Mouse (Mus musculus) cerebellum, adult 2 months (tissue): Measurements from ENCODE around the gene Cish. TPM values are rescaled to one million over a fixed set of nuclear protein-coding genes. Genes with fewer than 3 reads are reported as not detected.
A peak's percentile ranks its signal among the peaks of the same experiment; 100 is the strongest.

Experiments
- DNase-seq, 2 experiments: peaks; one replicate each; pipeline ENCODE4 v3.0.0; 2021
- H3K27ac ChIP-seq: fragments of 200-500 bp; 2 replicates; pipeline ENCODE4 v1.5.1; 2012; ENCODE audit warnings: low read length, control low read depth, inconsistent platforms; ENCODE audit not compliant: insufficient read depth
- H3K27me3 ChIP-seq: fragments of 200-500 bp; 2 replicates; pipeline ENCODE4 v1.6.1; 2012; ENCODE audit warnings: inconsistent platforms, mild to moderate bottlenecking, low read length, moderate library complexity; ENCODE audit not compliant: control insufficient read depth, insufficient read depth
- H3K4me1 ChIP-seq: fragments of 200-500 bp; 2 replicates; pipeline ENCODE4 v1.6.1; 2011; ENCODE audit warnings: low read length; ENCODE audit not compliant: control insufficient read depth, insufficient read depth
- H3K4me3 ChIP-seq: fragments of 200-500 bp; replicated peaks from 2 replicates; pipeline ENCODE3; 2011; ENCODE audit warnings: mild to moderate bottlenecking, low read depth, low read length, control low read depth; ENCODE audit not compliant: insufficient read depth
- CTCF ChIP-seq: fragments of 200-500 bp; IDR thresholded peaks from 2 replicates; pipeline ENCODE4 v1.5.1; 2011; ENCODE audit warnings: low read depth, mild to moderate bottlenecking, control low read depth, low read length, moderate library complexity, borderline replicate concordance; ENCODE audit not compliant: insufficient read depth
- POLR2A ChIP-seq: fragments of 200-500 bp; IDR thresholded peaks from 2 replicates; pipeline ENCODE4 v1.6.1; 2011; ENCODE audit warnings: low read length, control low read depth, borderline replicate concordance; ENCODE audit not compliant: insufficient read depth
- WGBS: fragments of 180-500 bp; shearing (Covaris S2); methylation state at CpG from one replicate; pipeline ENCODE4 v1.1.7; 2018; 5-methylcytosine and 5-hydroxymethylcytosine counted together
- polyA plus RNA-seq: library from polyadenylated mRNA; depleted of rRNA; stranded (reverse); fragments of >200 nt; gene quantifications from 2 replicates; pipeline ENCODE4 v1.2.3, GENCODE M21; 2012

Gene Cish
- polyA plus RNA-seq, 1 experiment, result 4.3 TPM

DNA sequence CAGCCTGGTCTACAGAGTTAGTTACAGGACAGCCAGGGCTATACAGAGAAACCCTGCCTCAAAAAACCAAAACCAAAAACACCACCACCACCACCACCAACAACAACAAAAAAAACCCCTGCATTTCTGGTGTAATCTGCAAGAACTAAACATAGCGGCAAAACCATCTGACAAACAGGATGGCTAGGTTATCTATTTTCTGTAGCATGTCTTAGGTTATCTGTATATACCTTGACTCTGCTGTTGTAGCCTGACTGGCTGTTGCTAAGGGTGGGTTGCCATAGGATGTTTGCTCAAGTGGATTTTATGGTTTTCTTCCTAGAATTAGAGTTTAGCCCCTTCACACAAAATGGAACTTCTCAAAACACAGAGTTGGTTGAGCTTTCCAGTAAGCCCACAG, 26.1 kb upstream of the Cish start:
- Histone ChIP-seq H3K4me3 (no peak overlapping the region), H3K4me1 (peaks cover 15% of the 10 kb centered on the region), H3K27me3 (no peaks in the 10 kb centered on the region), H3K27ac (no peak overlapping the region)
- TF ChIP-seq POLR2A (no peak), CTCF (no peak)
- DNase-seq, result no peak
- 94% methylated on average over 1 of the region's 1 CpGs for WGBS

DNA sequence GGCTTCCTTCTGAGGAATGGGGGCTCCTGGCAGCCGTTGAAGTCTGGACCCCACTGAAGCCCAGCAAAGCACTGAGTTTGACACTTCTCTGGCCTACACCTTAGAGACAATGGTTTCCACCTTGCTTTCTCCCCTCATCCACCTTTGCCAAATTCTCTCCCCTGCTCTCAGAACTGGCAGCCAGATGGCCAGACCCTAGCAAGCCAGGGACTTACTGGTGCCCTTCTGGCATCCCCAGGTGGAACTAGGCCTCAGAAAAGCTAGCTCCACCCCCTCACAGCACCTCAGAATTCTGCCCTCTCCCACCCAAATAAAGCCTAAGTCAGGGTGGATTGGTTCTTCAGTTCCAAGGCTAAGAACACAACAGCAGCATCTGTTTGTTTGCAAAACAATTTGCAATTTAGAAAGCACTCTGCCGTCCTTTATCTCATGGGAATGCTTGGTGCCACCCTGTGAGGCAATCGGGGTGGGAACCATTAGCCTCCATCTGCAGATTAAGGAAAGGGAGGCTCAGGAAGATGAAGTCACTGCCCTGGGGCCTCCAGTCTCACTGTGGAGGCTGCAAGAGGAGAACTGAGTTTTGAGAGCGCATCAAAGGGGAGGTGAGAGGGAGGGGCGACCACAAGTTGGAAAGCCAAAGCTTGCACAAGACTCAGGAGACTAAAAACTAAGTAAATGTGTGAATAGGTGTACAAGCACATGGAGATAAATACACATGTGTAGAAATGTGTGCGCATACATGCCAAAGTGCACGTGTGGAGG, 24.5 kb upstream of the Cish start:
- WGBS, result 73% methylated on average over 7 of the region's 7 CpGs
- TF ChIP-seq POLR2A (no peak), CTCF (no peak)
- Histone ChIP-seq H3K4me1 (peaks cover 20% of the 10 kb centered on the region), H3K27ac (no peak overlapping the region), H3K4me3 (no peak overlapping the region), H3K27me3 (no peaks in the 10 kb centered on the region)
- DNase-seq, result no peak

DNA sequence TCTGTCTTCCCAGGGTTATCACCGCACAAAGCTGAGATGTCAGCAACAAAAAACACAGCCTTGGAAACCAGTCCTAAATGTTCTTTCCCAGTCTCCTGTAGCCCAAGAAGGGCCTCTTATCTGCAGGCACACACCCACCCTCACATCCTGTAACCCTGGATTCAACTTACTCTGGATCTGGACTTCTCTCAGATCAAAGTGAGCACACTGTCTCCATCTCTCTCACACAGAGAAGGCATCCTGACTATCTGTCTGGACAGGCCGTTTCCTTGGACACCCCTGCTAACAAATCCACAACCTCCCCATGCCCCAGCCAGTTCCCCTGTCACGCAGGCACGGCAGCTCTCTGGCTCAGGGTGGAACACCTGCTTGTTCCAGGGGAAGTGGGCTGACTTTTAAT, 23.5 kb upstream of the Cish start:
- H3K27me3 ChIP-seq, result no peaks in the 10 kb centered on the region
- no peak overlapping the region for H3K4me3 ChIP-seq
- TF ChIP-seq POLR2A, result no peak
- TF ChIP-seq CTCF, result no peak
- no peak for DNase-seq
- peaks cover 20% of the 10 kb centered on the region for H3K4me1 ChIP-seq
- H3K27ac ChIP-seq, result no peak overlapping the region
- WGBS, result 70% methylated on average over 4 of the region's 4 CpGs

DNA sequence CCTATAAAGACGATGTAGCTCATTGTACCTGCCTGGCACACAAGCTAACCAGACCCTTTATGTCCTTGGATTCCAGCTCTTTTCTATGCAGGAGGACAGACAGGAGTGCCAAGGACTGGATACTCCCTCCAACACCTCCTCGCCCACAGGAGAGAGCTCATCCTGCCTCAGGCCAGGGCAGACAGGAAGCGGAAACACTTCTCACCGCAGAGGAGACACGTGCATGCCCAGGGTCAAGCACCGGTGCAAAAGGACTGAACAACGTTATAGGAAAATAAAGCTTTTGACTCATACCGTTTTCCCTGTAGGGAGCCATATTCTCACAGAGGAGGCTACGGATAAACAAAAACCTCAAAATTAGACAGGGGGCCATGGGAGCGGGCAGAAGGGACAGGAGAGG, 22.6 kb upstream of the Cish start:
- peaks cover 28% of the 10 kb centered on the region for H3K4me1 ChIP-seq
- 45% methylated on average over 10 of the region's 10 CpGs for WGBS
- H3K27me3 ChIP-seq, result no peaks in the 10 kb centered on the region
- TF ChIP-seq CTCF (no peak), POLR2A (no peak)
- H3K4me3 ChIP-seq, result no peak overlapping the region
- DNase-seq, result no peak
- H3K27ac ChIP-seq, result no peak overlapping the region

DNA sequence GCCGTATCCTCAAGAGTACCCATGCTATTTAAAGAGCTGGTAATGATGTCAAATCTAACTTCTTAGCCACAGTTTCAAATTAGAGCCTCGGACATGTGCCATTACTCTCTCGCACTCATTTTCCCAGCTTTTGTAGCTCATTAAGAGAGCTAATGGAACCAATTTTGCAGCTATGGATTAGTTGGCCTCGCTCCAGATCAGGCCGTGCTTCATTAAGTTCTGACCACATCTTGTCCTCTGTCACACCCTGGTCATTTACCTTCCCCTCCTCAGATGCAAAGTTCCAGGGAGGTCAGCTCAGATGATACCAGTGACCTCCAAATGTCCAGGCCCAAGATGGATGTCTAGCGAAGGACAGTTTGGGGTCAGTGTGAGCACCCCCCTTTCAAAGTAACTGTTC, 21.1 kb upstream of the Cish start:
- WGBS, result 72% methylated on average over 6 of the region's 6 CpGs
- no peak for DNase-seq
- Histone ChIP-seq H3K4me3 (no peak overlapping the region), H3K4me1 (peaks cover 42% of the 10 kb centered on the region), H3K27me3 (no peaks in the 10 kb centered on the region), H3K27ac (no peak overlapping the region)
- TF ChIP-seq CTCF (no peak), POLR2A (no peak)

DNA sequence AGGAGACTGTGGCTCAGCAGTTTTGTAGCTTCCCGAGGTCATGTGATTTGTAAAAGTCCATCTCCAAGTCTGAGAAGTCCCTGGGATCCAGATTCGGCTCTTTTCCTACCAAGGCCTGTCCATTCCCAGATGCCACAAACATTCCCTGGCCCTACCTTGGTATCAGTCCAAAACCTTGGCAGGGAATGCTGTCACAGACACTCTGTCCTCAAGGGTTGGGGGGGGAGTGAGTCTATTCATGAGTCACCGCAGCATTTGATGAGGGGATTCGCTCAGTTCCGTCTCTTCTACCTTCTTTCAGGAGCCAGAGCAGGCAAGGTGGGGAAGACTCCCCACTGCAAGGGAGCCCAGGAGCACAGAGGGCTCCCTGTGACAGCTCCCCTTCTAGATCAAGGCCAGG, 20.1 kb upstream of the Cish start:
- DNase-seq, result peak; percentile 32 to 55
- peaks cover 42% of the 10 kb centered on the region for H3K4me1 ChIP-seq
- no peaks in the 10 kb centered on the region for H3K27me3 ChIP-seq
- no peak overlapping the region for H3K4me3 ChIP-seq
- no peak for TF ChIP-seq CTCF
- TF ChIP-seq POLR2A, result no peak
- no peak overlapping the region for H3K27ac ChIP-seq
- 45% methylated on average over 5 of the region's 5 CpGs for WGBS

DNA sequence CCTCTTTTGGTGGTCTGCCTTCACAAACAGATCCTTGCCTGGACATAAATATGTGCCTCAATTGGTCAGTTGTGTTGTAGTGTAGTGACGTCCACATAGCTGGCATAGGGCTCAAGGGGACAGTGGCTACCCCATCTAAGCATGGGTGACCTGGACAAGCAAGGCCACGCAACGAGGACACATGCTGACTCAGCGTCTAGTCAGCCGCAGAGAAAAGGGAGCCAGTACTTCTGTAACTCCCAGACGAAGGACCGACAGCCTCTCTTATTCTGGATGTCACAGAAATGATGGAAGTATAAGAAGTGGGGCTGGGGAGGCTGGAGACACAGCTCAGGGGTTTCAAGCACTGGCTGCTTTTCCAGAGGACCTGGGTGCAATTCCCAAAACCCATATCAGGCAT, 18.2 kb upstream of the Cish start:
- TF ChIP-seq CTCF, result no peak
- no peak for TF ChIP-seq POLR2A
- no peak overlapping the region for H3K4me3 ChIP-seq
- WGBS, result 84% methylated on average over 7 of the region's 7 CpGs

DNA sequence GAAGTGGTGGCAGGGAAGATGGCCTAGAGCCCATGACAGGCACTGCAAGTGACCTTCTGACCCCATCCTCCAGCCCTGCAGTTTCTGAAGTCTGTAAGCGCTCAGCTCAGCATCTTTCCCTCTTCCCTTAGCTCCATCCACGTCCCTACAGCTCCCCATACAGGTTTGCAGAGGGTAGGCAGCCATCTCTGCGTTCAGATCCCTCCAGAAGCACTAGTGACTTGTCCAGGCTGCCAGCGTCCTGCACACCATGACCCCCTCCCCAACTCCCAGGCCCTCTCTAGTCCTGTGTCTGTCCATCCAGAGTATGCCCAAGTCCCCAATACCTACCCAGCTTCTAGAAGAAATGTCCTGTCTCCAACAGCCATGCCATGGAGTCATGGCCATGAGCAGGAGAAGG, 17.7 kb upstream of the Cish start:
- Histone ChIP-seq H3K27me3 (no peaks in the 10 kb centered on the region), H3K4me1 (peaks cover 29% of the 10 kb centered on the region), H3K4me3 (no peak overlapping the region), H3K27ac (peak overlapping the region; percentile 18; the same call in 1 of the 2 replicates)
- peak; percentile 58 for DNase-seq
- peak; percentile 74; the same call in 1 of the 2 replicates for TF ChIP-seq CTCF
- TF ChIP-seq POLR2A, result no peak
- 35% methylated on average over 4 of the region's 4 CpGs for WGBS

More for the DNA sequence above, 18.2 kb upstream of the Cish start:
- H3K27ac ChIP-seq, result no peak overlapping the region
- H3K27me3 ChIP-seq, result no peaks in the 10 kb centered on the region
- H3K4me1 ChIP-seq, result peaks cover 31% of the 10 kb centered on the region
- DNase-seq, result no peak
